Mouse (Mus musculus) spleen, postnatal 36 days (tissue): ENCODE measurements around the gene Cts8.

Experiments used
- DNase-seq, 2 experiments: peaks; one replicate each; pipeline ENCODE4 v3.0.0; 2022; ENCODE audit warnings: low spot score in 2 of 2, mixed read lengths in 1 of 2

Gene Cts8

GRCm38 (mm10) chr13:61255258-61255657 lies at the start of gene Cts8:
Gene Cts8 (minus strand): TSS chr13:61255358.
- no peak for DNase-seq

GRCm38 (mm10) chr13:61288739-61289138 lies 33.6 kb upstream of the Cts8 start, which contains the start of gene Gm49398:
Gene Gm49398 (minus strand): TSS chr13:61288839.
- no peak for DNase-seq

GRCm38 (mm10) chr13:61241076-61241947 lies 13.8 kb downstream of the Cts8 start:
- DNase-seq, result peak; percentile 3 to 4

- DNase-seq, result no peak
Observed at GRCm38 (mm10) chr13:61203310-61203709, 51.8 kb downstream of the Cts8 start, which contains the start of gene Cts6. Gene Cts6 (minus strand): TSS chr13:61203410.
